Mouse (Mus musculus) frontal cortex, adult (tissue): ENCODE measurements around the gene Nxf1.
A peak's percentile ranks its signal among the peaks of the same experiment; 100 is the strongest.
"Not testable (repeated sequence)": the region's sequence is repeated elsewhere in the genome, so short reads cannot be mapped to it uniquely, and the experiment has no call there.

Experiments
- ATAC-seq: cut with Nextera tagmentation; 2 replicates; pipeline ENCODE4 v1.9.2; 2017; ENCODE audit warnings: mild to moderate bottlenecking, moderate library complexity, mixed read lengths; ENCODE audit not compliant: low TSS enrichment

Gene Nxf1

DNA sequence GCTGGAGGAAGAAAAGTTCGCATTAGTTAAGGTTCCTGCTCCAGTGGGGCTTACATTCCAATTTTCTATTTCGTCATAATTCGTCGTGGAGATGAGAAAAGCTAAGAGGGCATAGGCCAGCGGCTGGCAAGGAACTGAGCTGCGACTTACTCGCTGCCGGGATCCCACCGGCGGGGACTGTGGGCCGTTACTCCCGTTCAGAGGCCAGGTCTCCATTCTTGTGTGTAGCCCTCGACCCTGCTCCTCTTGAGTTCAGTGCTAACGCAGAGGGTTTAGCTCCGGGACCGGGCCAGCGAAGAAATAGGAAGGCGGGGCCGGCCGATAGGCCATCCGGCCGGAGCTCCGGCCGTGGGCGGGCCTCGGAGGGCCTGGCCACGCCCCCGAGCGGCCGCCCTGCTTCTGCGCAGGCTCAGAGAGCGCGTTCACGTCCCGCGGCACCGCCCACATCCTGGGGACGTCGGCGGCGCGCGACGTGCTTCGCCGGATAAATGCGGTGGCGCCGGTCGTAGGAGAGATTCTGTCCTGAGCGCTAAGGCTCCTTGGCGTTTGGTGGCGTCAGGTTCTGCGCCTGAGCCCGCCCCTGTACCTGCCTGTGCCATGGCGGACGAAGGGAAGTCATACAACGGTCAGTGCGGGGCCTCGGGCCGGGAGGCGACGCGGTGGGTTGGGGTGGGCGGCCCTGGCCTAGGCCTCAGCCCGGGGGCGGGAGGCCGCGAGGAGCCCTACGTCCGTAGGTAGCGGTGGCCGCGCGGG is at the start of gene Nxf1:
TSS of gene Nxf1 (plus strand) at position 439 of the 753 bp plus-strand sequence.
- ATAC-seq = peak; percentile 90

DNA sequence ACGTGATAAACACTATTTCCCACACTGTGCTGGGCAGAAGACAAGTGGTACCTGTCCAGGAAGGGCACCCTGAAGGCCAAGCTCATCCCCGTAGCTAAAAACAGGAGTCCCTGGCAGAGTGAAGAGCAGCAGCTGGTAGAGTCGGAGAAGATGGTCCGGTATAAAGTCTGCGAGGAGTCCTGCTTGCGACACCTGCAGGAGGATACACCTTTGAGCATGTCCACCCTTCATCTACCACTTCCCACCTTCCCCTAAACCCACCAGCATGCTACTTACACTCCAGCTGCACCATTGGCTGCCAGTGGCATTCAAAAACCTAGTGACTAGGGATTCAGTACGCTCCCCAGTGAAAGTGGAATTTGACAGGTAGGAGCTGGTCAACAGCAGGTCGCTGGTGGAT is 47.9 kb upstream of the Nxf1 start:
- no peak for ATAC-seq

DNA sequence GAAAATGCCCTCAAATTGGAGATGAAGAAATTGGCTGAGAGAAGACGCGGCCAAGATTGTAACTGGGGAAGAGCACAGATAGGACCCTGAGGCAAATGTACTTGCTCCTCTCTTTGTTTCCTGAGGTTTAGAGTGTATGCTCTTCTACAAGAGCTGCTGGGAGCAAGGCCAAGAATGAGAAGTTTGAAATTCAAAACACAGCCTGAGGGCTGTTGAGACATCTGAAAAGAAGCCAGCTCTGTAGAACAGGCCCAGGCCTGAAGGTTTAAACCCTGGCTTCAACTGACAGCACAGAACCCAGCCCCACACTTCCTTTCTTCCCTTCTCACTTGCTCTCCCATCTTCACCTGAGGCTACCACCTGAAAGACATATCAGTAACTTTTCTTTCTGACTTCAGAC is 46.8 kb upstream of the Nxf1 start:
- ATAC-seq = no peak

DNA sequence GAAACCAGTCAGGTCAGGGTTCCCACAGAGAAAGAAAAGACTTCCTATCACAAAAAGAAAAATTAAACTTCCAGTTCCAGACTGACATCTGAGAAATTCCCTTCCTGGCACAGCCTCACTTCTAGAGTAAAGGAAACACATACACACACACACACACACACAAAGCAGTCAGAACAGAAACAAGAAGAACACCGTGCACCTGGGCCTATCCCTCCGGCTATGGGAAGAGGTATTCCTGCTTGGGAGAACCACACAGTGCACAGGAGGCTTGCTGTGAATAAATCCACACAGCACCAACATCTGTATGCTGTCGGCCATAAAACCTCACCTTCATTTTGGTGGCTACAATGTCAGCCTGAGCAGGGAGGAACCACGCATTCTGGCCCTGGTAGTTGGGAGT is 45.4 kb upstream of the Nxf1 start:
- no peak for ATAC-seq

DNA sequence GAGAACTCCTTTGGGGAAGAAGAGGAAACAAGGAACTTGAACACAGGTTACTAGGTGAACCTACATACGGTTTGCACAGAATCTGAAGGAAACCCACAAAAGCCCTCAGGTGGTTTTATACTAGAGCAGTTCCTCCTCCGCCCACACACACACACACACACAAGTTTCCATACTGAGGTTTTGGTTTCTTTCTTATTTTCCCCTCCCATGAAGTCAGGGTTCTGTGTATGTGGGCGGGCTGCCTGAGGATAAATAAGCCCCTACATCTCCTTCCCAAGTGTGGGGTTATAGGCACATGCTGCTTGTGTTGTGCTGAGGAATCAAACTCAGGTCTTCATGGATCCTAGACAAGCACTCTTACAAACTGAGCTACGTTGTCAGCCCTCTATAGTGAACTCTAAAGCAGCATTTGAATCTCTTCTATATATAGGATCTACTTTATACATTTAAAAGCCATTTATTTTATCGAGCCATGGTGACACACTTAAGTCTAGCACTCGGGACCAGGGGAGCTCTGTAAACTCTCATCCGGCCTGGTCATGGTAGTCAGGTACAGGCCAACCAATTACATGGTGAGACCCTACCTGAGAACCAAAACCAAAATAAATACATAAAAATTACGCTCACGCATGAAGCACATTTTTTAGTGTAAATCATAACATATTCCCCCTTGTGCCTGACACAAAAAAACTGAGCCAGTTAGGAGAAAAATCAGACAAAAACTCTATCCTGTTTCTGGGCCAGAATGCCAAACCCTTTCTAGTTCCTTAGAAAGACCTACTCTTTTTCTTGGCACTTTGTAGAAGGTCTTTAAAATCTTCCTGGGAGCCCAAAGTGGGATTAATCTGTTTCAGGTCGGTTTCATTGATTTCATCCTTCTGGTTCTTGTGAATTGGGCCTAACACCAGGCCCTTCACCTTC is 44.7 kb upstream of the Nxf1 start:
- no peak for ATAC-seq

DNA sequence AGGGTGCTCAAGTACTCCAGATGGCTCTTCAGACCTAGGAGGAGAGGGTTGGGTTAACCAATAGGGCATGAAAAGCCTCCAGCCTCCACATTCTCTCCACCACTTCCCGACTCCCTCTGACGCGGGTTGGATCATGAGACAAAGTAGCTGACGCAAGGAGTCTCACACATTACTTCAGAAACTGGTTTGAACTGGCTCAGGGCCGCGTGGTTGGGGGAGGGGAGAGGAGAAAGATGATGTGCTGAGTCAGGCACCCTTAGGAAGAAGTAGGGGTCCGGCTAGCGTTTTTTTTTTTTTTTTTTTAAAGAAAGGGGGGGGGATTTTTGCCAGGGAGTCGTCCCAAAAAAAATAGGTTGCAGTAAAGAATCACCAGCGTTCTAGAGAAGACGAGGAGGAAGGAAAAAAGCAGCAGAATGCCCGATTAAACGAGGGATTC is 44.0 kb upstream of the Nxf1 start:
- ATAC-seq = peak; percentile 24; the same call in 1 of the 2 replicates

DNA sequence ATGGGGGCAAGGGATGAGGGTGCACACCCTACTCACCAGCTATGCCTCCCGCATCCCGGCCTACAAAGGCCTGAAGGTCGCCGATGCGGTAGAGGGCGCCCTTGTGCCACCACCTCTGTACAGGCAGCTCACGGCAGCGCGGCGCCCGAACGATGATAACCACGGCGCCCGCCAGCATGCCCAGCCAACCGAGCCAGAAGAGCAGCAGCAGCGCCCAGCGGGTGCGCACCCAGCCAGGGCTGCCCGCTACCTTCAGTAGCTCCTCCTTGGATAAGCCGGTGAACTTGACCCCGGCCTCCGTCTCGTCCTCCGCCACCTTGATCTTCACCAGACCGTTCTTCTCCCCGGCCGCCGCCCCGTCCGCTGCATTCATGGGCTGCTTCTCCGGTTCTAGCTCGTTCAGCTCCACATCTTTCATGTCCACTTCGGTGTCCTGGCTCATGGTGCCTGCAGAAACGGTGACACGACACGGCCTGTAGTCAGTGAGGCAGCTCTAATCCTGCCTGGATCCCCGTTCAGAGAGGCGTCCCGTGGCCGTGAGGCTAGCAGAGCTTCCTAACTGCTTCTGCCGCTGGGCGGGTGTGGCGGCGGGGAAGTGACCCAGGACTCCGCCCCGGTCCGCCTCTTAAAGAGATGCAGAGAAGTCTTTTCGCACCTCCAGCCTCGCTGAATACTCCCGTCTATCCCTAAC is 43.4 kb upstream of the Nxf1 start:
- peak; percentile 78 for ATAC-seq

DNA sequence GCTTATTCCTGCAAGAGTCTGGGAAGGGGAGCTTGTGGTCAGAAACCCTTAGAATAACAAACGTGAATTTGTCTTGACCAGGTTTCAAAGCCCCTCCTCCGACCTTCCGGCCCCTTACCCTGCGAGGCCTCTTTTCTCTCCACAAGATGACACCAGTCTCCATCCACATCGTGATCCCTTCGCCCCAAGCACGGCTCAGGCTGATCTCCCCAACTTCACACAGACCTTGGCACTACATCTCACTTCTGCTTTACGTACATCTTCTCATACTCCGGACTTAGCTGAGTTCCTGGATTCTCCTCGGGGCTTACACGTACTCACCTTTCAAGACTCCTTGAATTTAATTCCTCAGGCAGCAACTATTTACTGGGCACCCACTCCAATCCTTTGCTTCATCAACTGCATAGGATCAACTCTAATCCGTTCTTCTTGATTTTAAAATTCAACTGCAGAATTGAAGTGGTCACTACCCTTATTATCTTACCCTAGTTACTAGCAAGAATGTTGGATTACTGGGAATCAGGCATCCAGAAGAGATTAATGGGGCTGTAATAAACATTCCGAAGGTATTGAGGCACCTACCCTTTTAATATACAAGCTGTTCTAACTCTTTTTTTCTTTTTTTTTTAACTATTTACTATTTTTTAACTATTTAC is 42.7 kb upstream of the Nxf1 start:
- ATAC-seq = no peak

DNA sequence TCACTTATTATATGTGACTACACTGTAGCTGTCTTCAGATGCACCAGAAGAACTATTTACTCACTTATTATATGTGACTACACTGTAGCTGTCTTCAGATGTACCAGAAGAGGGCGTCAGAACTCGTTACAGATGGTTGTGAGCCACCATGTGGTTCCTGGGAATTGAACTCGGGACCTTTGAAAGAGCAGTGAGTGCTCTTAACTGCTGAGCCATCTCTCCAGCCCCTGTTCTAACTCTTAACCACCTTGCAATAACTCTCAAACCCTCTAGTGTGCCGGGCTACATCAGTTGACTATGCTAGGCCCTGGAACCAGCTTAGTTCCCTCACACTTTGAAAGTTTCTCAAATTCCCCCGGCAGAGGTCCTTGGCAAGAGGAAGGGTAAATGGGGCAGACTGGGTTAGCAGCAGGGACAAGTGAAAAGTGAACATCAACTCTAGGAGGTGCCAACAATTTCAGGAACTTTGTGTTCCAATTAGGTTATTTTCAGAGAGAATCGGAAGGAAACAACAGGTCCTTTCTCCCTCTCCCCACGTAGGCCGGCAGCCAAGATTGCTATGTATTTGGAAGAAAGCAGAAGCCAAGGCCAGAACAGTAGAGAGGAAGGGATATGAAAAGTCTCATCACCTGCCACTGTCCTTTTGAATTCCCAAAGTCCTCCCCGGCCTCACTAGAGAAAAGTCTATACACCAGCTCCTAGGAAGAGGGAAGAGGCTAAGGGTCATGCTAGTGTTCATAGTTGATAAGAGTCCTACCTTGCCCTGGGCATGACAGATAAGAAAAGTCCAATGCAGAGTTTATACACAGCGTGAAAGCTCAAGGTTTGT is 42.0 kb upstream of the Nxf1 start:
- no peak for ATAC-seq

DNA sequence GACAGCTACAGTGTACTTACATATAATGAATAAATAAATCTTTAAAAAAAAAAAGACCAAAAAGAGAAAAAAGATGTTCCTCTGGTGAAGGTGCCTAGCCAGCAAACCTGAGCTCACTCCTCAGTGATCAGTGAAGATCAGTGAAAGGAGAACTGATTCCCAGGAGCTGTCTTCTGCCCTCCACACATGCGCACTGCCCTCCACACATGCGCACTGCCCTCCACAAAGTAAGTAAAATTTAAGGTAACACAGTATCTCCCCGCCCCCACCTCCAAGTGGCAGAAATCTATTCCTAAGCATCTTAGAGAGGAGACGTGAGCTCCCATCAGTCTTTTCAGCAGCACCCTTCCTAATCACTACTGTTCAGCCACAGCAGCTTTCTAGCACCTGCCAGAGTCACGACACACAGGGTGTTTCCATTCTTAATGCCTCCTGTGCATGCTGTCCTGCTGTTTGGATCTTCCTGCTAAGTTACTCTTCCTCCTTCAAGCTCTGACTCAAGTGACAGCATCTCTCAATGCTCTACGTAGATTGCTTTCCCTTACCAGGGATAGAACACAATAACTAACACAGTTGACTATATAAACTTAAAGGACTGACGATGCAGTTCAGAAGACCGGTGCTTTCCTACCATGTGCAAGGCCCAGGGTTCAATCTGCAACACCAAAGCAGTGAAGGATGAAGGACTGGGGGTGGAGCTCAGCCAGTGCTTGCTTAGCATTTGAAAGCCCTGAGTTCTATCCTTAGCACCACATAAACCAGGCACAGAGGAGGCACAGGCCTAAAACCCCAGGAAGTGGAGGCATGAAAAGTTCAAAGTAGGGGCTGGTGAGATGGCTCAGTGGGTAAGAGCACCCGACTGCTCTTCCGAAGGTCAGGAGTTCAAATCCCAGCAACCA is 40.8 kb upstream of the Nxf1 start:
- no peak for ATAC-seq

DNA sequence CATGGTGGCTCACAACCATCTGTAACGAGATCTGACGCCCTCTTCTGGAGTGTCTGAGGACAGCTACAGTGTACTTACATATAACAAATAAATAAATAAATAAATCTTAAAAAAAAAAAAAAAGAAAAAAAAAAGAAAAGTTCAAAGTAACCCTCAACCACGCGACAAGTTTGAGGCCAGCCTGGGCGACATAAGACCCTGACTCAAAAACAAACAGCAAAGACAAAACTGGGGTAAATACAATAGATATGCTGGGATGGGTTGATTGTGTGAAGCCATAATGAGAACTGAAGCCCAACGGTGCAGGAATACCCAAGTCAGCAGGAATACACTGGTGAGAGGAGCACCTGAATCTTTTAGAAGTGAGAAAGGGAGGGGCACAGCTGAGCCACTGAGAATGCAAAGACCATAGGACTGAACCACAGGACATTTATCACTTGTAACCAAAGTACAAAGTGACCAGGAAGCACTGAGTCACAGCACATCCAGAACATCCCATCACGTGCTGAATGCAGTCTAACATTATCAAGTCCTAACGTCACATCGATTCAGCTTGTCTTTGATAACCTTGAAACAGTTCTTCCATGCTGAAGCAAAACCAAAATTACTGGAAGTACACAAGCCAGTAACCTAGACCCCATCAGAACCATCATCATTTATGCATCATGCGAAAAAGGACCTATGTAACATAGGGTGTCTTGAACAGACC is 40.0 kb upstream of the Nxf1 start:
- ATAC-seq = no peak

DNA sequence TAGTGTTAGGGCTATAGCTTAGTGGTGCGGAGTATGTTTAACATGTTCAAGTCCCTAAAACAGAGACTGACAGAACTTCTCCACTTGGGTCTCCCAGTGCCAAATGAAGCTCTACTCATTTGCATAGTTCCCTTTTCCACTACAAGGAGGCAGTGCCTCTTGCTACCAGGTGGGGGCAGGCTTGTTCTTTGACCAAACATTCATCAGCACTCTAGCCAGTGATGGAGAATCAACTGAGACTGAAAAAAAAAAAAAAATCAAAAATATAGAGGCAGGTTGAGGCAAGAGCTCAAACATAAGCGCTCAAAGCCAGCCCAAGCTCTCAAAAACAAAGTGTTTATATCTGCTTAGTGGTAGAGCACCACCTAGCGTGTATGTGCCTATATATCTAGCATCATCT is 38.5 kb upstream of the Nxf1 start:
- ATAC-seq = no peak

DNA sequence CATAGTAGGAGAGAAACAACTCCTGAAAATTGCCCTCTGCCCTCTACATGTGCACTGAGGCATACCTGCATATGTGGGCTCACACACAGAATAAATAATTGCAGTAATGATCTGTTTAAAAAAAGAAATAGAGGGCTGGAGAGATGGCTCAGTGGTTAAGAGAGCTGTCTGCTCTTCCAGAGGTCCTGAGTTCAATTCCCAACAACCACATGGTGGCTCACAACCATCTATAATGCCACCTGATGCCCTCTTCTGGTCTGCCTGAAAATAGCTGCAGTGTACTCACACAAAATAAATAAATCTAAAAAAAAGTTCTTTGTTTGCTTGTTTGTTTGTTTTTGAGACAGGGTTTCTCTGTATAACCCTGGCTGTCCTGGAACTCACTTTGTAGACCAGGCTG is 37.8 kb upstream of the Nxf1 start:
- not testable (repeated sequence) for ATAC-seq

DNA sequence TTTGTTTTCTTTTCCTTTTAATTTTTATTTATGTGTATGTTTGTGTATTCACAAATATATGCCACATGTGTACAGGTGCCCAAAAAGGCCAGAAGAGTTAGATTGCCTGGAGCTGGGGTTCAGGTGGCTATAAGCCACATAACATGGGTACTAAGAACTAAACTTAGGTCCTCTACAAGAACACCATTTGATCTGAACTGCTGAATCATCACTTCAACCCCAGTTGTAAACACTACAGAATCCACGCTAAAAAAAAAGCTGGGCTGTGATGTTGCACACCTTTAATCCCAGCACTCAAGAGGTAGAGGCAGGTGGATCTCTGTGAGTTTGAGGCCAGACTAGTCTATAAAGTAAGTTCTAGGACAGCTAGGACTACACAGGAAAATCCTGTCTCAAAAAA is 35.5 kb upstream of the Nxf1 start:
- ATAC-seq = no peak

DNA sequence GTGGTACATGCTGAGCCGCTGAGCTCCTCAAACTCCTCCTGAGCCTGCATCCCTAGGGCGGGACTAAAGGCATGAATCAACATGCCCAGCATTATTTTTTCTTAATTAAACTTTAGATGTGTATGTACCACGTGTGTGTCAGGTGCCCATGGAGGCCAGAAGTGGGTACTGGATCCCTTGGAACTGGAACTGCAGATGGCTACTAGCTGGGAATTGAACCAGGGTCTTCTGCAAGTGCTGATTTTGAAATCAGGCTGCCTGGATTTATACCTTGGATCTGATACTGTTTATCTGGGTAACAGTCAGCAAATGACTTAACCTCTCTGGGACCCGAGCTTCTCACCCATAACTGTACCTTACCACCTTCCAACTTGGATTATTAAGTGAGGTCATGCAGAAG is 34.9 kb upstream of the Nxf1 start:
- no peak for ATAC-seq

DNA sequence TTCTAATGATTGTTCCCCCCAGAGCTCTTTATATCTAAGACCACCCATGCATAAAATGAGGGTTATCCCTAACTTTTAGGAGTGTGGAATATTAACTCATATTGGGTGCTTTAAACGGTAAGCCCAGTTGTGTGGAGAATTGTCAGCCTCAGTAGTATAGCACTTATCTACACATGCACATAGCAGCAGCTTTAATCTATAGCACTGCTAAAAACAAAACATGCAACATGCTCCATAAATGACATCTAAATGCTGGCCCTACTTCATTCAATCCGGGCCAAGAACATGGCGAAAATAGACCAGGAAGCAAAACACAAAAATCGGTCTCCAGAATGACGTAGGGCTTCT is 34.3 kb upstream of the Nxf1 start:
- ATAC-seq = no peak; the same call in 1 of the 2 replicates

DNA sequence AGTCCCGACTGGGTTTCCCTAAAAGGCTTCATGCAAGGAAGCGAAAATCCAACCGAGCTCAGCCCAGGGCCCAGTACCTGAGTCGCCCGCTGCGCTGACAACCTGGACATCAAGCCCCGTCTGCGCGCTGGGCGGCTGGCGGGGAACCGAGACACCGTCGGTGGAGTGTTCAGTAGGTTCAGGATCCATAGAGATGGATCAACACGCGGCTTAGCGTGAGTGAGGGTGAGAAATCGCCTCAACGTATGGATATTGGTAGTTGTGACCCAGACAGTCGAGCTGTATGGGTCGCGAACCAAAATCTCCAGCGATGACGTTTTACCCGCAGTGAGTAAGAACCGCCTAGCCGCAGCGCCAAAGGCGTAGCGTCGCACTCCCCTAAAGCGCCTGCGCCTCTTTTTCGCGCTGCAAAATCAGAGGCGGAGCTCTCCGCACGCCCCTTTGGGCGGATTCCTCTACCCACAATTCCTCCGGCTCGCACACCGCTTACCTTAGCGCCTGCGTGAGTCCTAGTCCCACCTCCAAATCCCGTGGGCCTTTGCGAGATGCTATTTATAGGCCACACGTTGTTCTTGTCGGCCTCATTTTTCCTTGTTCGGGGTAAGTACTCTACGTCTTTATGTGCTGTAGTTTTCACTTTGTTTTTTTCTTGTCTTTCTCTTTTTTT is 33.8 kb upstream of the Nxf1 start, which contains the start of gene Slc3a2:
TSS of gene Slc3a2 (minus strand) at position 463 of the 667 bp plus-strand sequence.
- ATAC-seq = peak; percentile 94

DNA sequence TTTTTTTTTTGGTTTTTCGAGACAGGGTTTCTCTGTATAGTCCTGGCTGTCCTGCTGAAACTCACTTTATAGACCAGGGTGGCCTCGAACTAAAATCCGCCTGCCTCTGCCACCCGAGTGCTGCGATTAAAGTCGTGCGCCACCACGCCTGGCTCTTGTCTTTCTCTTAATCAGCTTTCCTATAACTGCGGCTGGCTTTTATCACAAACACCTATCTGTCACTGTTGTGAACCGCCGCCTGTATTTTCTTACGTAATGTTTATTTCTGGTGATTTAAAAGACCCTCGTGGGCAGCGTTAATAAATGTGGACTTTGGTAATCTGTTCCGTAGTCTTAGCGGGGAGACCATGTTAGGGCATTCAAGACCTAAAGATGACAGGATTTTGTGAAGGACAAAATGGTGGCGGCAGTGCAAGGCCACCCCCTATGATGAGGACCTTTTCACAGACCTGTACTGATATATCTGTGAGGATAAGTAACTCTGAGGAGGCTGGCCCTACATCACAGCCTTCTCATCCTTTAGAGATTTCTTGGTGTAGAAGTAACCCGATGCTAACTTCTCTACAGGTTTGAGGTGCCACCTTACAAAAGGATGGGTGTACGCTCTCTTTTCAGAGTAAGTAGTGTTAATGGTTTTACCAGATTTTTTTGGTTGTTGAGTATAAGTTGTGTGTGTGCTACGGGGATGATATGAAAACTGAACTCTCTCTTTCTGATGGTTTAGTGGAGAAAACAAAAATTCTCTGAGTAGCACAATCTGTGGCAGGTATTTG is 33.1 kb upstream of the Nxf1 start:
- no peak for ATAC-seq
